Mouse (Mus musculus): ENCODE results near the gene Coq10b. TPM values are rescaled to one million over a fixed set of nuclear protein-coding genes. Genes with fewer than 3 reads are reported as not detected.

Gene Coq10b
- total RNA-seq, 1 experiment from 2014 or later, result 23.1 TPM

GRCm38 (mm10) chr1:55092056-55092455 lies 39.5 kb downstream of the Coq10b start:
- ATAC-seq (replicated peaks; ENCODE audit: low read depth, poor library complexity, severe bottlenecking), result no peak

GRCm38 (mm10) chr1:55092469-55092868 lies 39.9 kb downstream of the Coq10b start:
- ATAC-seq (replicated peaks; ENCODE audit: low read depth, poor library complexity, severe bottlenecking), result no peak

- no peak for ATAC-seq (replicated peaks; ENCODE audit: low read depth, poor library complexity, severe bottlenecking)
Observed at GRCm38 (mm10) chr1:55106919-55107585, 54.5 kb downstream of the Coq10b start.

- no peak for ATAC-seq (replicated peaks; ENCODE audit: low read depth, poor library complexity, severe bottlenecking)
Observed at GRCm38 (mm10) chr1:55107644-55108043, 55.1 kb downstream of the Coq10b start.

- no peak for ATAC-seq (replicated peaks; ENCODE audit: low read depth, poor library complexity, severe bottlenecking)
Observed at GRCm38 (mm10) chr1:55108473-55108872, 55.9 kb downstream of the Coq10b start.

GRCm38 (mm10) chr1:55109066-55109766 lies 56.6 kb downstream of the Coq10b start:
- ATAC-seq (replicated peaks; ENCODE audit: low read depth, poor library complexity, severe bottlenecking), result no peak

Other genes starting within 250 kb of the Coq10b start
- 38.8 and 51.0 TPM in 2 replicates for gene Ankrd44, start 126.4 kb upstream of the Coq10b start, total RNA-seq (2017)
- gene Sf3b1, start 25.3 kb upstream of the Coq10b start, total RNA-seq (2017), result 307 and 355 TPM in 2 replicates
- 548 and 584 TPM in 2 replicates for gene Hspe1, start 35.4 kb downstream of the Coq10b start, total RNA-seq (2017)
- gene Hspd1, start 35.5 kb downstream of the Coq10b start, total RNA-seq (2017), result 519 and 524 TPM in 2 replicates
- 45.9 and 62.2 TPM in 2 replicates for gene Mob4, start 78.5 kb downstream of the Coq10b start, total RNA-seq (2017)
- gene Rftn2, start 174.0 kb downstream of the Coq10b start, total RNA-seq (2017), result 2.5 and 2.7 TPM in 2 replicates
- gene Mars2, start 184.4 kb downstream of the Coq10b start, total RNA-seq (2017), result 10.1 and 10.9 TPM in 2 replicates